Mouse (Mus musculus): ENCODE results near the gene Plcb1. TPM values are rescaled to one million over a fixed set of nuclear protein-coding genes. Genes with fewer than 3 reads are reported as not detected.

The Plcb1 gene
- polyA plus RNA-seq, 1 experiment from 2014 or later = 12.1 TPM

GRCm38 (mm10) chr2:135489127-135489526, 703.3 kb downstream of the Plcb1 start:
- ATAC-seq (ENCODE audit: insufficient number of reproducible peaks, low FRiP score, low TSS enrichment, low read depth) = no peak
- no peaks in the 10 kb centered on the region for H3K4me1 ChIP-seq
- WGBS = 89% methylated on average over 2 of the region's 2 CpGs
- H3K27me3 ChIP-seq = no peaks in the 10 kb centered on the region
- no peaks in the 10 kb centered on the region for H3K9me3 ChIP-seq
- H3K36me3 ChIP-seq = no peaks in the 10 kb centered on the region
- H3K4me3 ChIP-seq = no peak overlapping the region
- H3K4me2 ChIP-seq = no peak overlapping the region
- H3K27ac ChIP-seq = no peak overlapping the region
- no peak overlapping the region for H3K9ac ChIP-seq

DNA sequence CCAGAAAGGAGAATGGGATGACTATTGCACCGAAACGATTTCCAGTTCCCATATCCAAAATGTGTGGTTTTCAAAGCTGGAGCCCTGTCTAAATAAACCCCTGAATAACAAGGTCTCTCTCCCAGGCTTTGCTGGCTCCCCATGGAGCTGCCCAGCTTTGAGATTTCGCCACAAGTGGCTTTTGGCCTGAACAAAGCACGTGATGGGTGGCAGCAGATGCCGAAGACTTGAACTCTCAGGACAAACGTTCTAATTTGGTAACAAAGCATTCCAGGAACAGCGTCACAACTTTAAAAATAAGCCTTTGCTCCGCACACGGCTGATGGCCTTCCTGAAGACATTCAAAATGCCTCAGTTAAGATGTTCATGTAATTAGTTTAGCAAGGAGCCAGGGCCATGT, 706.9 kb downstream of the Plcb1 start:
- Histone ChIP-seq H3K9me3 (no peaks in the 10 kb centered on the region), H3K4me2 (no peak overlapping the region), H3K4me1 (no peaks in the 10 kb centered on the region), H3K4me3 (no peak overlapping the region), H3K36me3 (no peaks in the 10 kb centered on the region), H3K27ac (no peak overlapping the region), H3K27me3 (no peaks in the 10 kb centered on the region), H3K9ac (no peak overlapping the region)
- 71% methylated on average over 9 of the region's 9 CpGs for WGBS
- ATAC-seq (ENCODE audit: insufficient number of reproducible peaks, low FRiP score, low TSS enrichment, low read depth) = no peak

- WGBS = 39% methylated on average over 3 of the region's 3 CpGs
- no peak overlapping the region for H3K4me3 ChIP-seq
- no peak overlapping the region for H3K4me2 ChIP-seq
- no peak overlapping the region for H3K9ac ChIP-seq
- H3K27ac ChIP-seq = no peak overlapping the region
- H3K27me3 ChIP-seq = no peaks in the 10 kb centered on the region
- no peaks in the 10 kb centered on the region for H3K9me3 ChIP-seq
- no peaks in the 10 kb centered on the region for H3K36me3 ChIP-seq
- no peaks in the 10 kb centered on the region for H3K4me1 ChIP-seq
- ATAC-seq (ENCODE audit: insufficient number of reproducible peaks, low FRiP score, low TSS enrichment, low read depth) = no peak
Observed at GRCm38 (mm10) chr2:135496553-135496952, 710.7 kb downstream of the Plcb1 start.

- H3K27ac ChIP-seq = no peak overlapping the region
- 68% methylated on average over 2 of the region's 2 CpGs for WGBS
- no peak for ATAC-seq (ENCODE audit: insufficient number of reproducible peaks, low FRiP score, low TSS enrichment, low read depth)
- H3K9me3 ChIP-seq = no peaks in the 10 kb centered on the region
- H3K9ac ChIP-seq = no peak overlapping the region
- no peak overlapping the region for H3K4me2 ChIP-seq
- no peaks in the 10 kb centered on the region for H3K4me1 ChIP-seq
- no peak overlapping the region for H3K4me3 ChIP-seq
- no peaks in the 10 kb centered on the region for H3K36me3 ChIP-seq
- no peaks in the 10 kb centered on the region for H3K27me3 ChIP-seq
Observed at GRCm38 (mm10) chr2:135497251-135497650, 711.4 kb downstream of the Plcb1 start.

DNA sequence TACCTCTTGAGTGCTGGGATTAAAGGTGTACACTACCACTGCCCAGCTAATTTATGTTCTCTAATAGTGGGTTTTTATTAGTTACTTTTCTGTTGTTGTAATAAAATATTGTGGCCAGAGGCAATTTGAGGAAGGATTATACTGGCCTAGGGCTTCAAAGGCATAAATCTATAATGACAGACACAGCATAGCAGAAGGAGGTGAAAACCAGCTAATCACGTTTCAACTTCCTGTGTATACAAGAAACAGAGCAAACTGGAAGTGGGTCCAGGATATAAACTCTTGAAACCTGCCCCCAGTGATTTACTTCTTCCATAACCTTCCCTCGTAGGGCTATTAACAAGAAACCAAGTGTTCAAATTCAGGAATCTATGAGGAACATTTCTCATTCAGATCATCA, 715.0 kb downstream of the Plcb1 start:
- no peak for ATAC-seq (ENCODE audit: insufficient number of reproducible peaks, low FRiP score, low TSS enrichment, low read depth)
- Histone ChIP-seq H3K4me1 (no peaks in the 10 kb centered on the region), H3K36me3 (no peaks in the 10 kb centered on the region), H3K4me2 (no peak overlapping the region), H3K9ac (no peak overlapping the region), H3K4me3 (no peak overlapping the region), H3K27me3 (no peaks in the 10 kb centered on the region), H3K27ac (no peak overlapping the region), H3K9me3 (no peaks in the 10 kb centered on the region)
- 23% methylated on average over 2 of the region's 2 CpGs for WGBS

DNA sequence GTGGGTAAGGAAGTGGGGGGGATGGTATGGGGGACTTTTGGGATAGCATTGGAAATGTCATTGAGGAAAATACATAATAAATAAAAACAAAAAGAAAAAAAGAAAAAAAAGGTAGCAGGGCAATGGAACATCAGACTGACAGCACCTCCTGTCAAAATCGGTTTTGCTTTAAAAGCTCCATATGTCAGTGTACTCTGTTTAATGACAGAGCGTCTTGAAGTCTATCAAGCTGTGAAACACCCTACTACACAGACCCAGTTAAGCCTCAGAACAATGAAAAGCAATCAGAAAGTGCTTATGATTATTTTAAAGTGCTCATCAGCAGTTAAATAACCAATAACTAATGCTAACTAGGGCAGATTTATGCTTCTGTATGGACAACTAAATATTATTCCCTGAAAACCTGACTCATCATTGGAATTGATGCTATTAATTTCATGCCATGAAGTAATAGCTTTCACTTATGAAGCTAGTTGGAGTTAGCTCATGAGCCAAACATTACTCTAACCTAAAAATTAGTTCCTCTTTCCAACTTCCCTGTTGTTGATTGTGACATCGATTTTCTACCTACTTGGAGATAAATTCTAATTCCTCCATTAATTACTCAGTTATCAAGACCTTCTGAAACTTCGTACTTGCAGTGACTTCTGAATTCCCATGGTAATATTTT, 717.6 kb downstream of the Plcb1 start:
- Histone ChIP-seq H3K27me3 (no peaks in the 10 kb centered on the region), H3K9ac (no peak overlapping the region), H3K36me3 (no peaks in the 10 kb centered on the region), H3K4me3 (no peak overlapping the region), H3K9me3 (no peaks in the 10 kb centered on the region), H3K4me1 (no peaks in the 10 kb centered on the region), H3K4me2 (no peak overlapping the region), H3K27ac (no peak overlapping the region)
- ATAC-seq (ENCODE audit: insufficient number of reproducible peaks, low FRiP score, low TSS enrichment, low read depth) = no peak
- WGBS = 85% methylated on average over 4 of the region's 4 CpGs

DNA sequence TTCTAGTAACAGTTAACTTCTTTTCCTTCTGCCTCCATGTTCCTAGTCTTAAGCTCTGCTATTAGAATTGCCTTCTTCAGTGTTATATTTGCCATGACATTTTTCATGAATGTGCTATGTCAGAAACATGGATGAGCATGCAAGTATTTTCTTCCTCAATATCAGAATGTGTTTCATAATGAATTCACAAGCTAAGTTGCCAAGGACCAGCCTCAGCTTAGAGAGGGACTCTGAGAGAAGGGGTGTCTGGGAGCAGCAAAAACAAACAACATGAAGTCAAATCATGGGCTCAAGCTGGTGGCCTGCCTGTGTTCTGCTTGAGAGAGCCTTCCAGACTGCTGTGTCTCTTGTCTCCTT, 718.1 kb downstream of the Plcb1 start:
- no peak overlapping the region for H3K27ac ChIP-seq
- H3K9me3 ChIP-seq = no peaks in the 10 kb centered on the region
- no peaks in the 10 kb centered on the region for H3K27me3 ChIP-seq
- no peaks in the 10 kb centered on the region for H3K36me3 ChIP-seq
- H3K4me2 ChIP-seq = no peak overlapping the region
- no peak for ATAC-seq (ENCODE audit: insufficient number of reproducible peaks, low FRiP score, low TSS enrichment, low read depth)
- no peak overlapping the region for H3K9ac ChIP-seq
- no peak overlapping the region for H3K4me3 ChIP-seq
- no peaks in the 10 kb centered on the region for H3K4me1 ChIP-seq

DNA sequence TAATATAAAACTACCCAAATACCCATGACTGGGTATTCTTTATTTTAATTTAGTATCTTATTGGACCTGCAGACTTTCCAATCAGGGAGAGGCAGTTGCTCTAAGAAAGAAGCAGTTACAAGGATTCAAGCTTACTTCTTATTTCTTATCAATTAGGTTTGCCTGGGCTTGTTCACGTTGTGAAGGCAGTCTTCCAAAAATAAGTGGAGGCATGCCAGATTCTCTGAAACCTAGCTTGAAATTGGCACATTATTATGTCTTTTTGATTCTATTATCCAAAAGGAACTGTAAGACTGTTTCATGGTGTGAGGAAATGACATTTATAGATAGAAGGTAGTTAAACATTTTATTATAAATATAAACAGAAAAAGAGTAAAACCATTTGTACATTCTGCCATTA, 721.2 kb downstream of the Plcb1 start:
- Histone ChIP-seq H3K27ac (no peak overlapping the region), H3K4me1 (no peaks in the 10 kb centered on the region), H3K9ac (no peak overlapping the region), H3K27me3 (no peaks in the 10 kb centered on the region), H3K4me2 (no peak overlapping the region), H3K9me3 (no peaks in the 10 kb centered on the region), H3K4me3 (no peak overlapping the region), H3K36me3 (no peaks in the 10 kb centered on the region)
- no peak for ATAC-seq (ENCODE audit: insufficient number of reproducible peaks, low FRiP score, low TSS enrichment, low read depth)
- 28% methylated on average over 1 of the region's 1 CpGs for WGBS

DNA sequence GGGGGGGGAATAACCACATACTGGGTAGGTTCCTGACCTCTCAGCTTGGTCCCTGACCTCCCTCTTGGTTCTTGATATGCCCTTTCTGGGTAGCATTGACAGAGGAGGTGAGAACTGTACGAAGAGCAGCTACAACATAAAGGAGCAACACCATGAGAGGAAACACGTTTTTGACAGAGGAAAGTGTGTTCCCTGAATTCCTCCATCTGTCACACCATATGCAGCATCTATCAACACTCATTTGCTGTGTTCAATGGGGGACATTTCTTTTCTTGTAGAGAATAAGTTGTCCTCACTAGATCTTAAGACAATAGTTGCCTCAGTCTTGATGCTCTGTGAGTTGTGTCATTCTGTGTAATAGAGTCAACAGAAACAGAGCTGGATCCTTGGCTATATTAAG, 733.1 kb downstream of the Plcb1 start:
- Histone ChIP-seq H3K4me3 (no peak overlapping the region), H3K9me3 (no peaks in the 10 kb centered on the region), H3K9ac (no peak overlapping the region), H3K27me3 (no peaks in the 10 kb centered on the region), H3K4me1 (no peaks in the 10 kb centered on the region), H3K27ac (no peak overlapping the region), H3K36me3 (no peaks in the 10 kb centered on the region), H3K4me2 (no peak overlapping the region)
- no peak for ATAC-seq (ENCODE audit: insufficient number of reproducible peaks, low FRiP score, low TSS enrichment, low read depth)
- 53% methylated on average over 2 of the region's 2 CpGs for WGBS

Other genes starting within 250 kb of the Plcb1 start
- 0.06 TPM in 1 of 2 replicates, not detected in the other for gene Hao1, start 231.7 kb upstream of the Plcb1 start, polyA plus RNA-seq (2015; fragmentation: Nextera tagmentation; extraction: Ambion mirVana)
- 15.4 and 17.5 TPM in 2 replicates for gene Tmx4, start 141.9 kb upstream of the Plcb1 start, polyA plus RNA-seq (2015; fragmentation: Nextera tagmentation; extraction: Ambion mirVana)

All from limb, embryonic 15.5 days (tissue).